In genomic region chr11:82537931-82538330, GRCm38 (mm10) we compare ENCODE assay signal across 18 mouse cellular contexts.
DNase-seq lines count a peak whose midpoint lies in the region.
"Had no signal": no experiment of that assay in that cellular context is flagged by ENCODE, and none has a peak within 500 bp of the region (broad histone marks: within the 10 kb centered on the region; RNA-seq: fewer than 3 reads in every experiment).

No protein-coding gene starts in this region.

- H3K4me1 ChIP-seq in embryonic facial prominence, embryonic 10.5 days, result peaks cover 27% of the 10 kb centered on the region
- H3K4me1 ChIP-seq in limb, embryonic 10.5 days, result peaks cover 54% of the 10 kb centered on the region
- H3K4me1 ChIP-seq: embryonic facial prominence, embryonic 15.5 days had no signal

- no peak overlapping the region for H3K4me3 ChIP-seq in embryonic facial prominence, embryonic 10.5 days
- H3K4me3 ChIP-seq in limb, embryonic 10.5 days, result no peak overlapping the region
- H3K4me3 ChIP-seq: embryonic facial prominence, embryonic 15.5 days; erythroblast, embryonic 14.5 days; forebrain, embryonic 10.5 days; hindbrain, embryonic 13.5 days had no signal

- H3K9me3 ChIP-seq in embryonic facial prominence, embryonic 10.5 days, result peaks cover 2% of the 10 kb centered on the region; the same call in 1 of the 2 replicates
- no peaks in the 10 kb centered on the region for H3K9me3 ChIP-seq in limb, embryonic 10.5 days (replicated peaks)
- H3K9me3 ChIP-seq: embryonic facial prominence, embryonic 15.5 days; hindbrain, embryonic 13.5 days had no signal

- 55% methylated on average over 3 of the region's 3 CpGs for WGBS in embryonic facial prominence, embryonic 10.5 days
- 50% methylated on average over 3 of the region's 3 CpGs for WGBS in limb, embryonic 10.5 days

- H3K27me3 ChIP-seq in embryonic facial prominence, embryonic 10.5 days (replicated peaks; ENCODE audit: low read depth, poor library complexity, severe bottlenecking), result no peaks in the 10 kb centered on the region
- no peaks in the 10 kb centered on the region for H3K27me3 ChIP-seq in limb, embryonic 10.5 days (ENCODE audit: low read depth, poor library complexity, severe bottlenecking)
- H3K27me3 ChIP-seq: embryonic facial prominence, embryonic 15.5 days had no signal

- no peaks in the 10 kb centered on the region for H3K36me3 ChIP-seq in embryonic facial prominence, embryonic 10.5 days (replicated peaks)
- no peaks in the 10 kb centered on the region for H3K36me3 ChIP-seq in limb, embryonic 10.5 days
- H3K36me3 ChIP-seq: embryonic facial prominence, embryonic 15.5 days; forebrain, embryonic 10.5 days; hindbrain, embryonic 13.5 days had no signal

- peak overlapping the region; percentile 65 for H3K27ac ChIP-seq in embryonic facial prominence, embryonic 10.5 days (replicated peaks)
- H3K27ac ChIP-seq in limb, embryonic 10.5 days, result peak overlapping the region; percentile 74
- H3K27ac ChIP-seq: embryonic facial prominence, embryonic 15.5 days; hindbrain, embryonic 13.5 days had no signal

- peak; percentile 56 for DNase-seq in embryo, embryonic 11 days
- peak; percentile 66 for DNase-seq in embryonic facial prominence, embryonic 10.5 days (ENCODE audit: low spot score)
- peak; percentile 53 for DNase-seq in limb, embryonic 10.5 days (ENCODE audit: low spot score)
- DNase-seq in cerebellum, postnatal 14 days, result no peak
- no peak for DNase-seq in MN1 (ENCODE audit: low spot score)
- DNase-seq in kidney, adult 9 months, result no peak
- DNase-seq: adrenal gland, adult 8-10 months; cerebellum, adult 11 months; cerebellum, adult 8-10 months; cerebellum, postnatal 25 days; gastrocnemius, postnatal 36 days; heart, adult 11 months; heart, postnatal 10 days; heart, postnatal 4 days had no signal

Comparison
In these comparisons a context has a peak if more than half of its experiments do, and no peak if none do; other contexts are left out.
1. DNase-seq: peak in embryo, embryonic 11 days (single experiment), embryonic facial prominence, embryonic 10.5 days (single experiment) and limb, embryonic 10.5 days (single experiment); none in cerebellum, postnatal 14 days (0 of 2), MN1 (single experiment) and kidney, adult 9 months (single experiment).